Mouse (Mus musculus): Measurements from ENCODE around the gene Gm49345.
"Not testable (repeated sequence)": the region's sequence is repeated elsewhere in the genome, so short reads cannot be mapped to it uniquely, and the experiment has no call there.

The Gm49345 gene

DNA sequence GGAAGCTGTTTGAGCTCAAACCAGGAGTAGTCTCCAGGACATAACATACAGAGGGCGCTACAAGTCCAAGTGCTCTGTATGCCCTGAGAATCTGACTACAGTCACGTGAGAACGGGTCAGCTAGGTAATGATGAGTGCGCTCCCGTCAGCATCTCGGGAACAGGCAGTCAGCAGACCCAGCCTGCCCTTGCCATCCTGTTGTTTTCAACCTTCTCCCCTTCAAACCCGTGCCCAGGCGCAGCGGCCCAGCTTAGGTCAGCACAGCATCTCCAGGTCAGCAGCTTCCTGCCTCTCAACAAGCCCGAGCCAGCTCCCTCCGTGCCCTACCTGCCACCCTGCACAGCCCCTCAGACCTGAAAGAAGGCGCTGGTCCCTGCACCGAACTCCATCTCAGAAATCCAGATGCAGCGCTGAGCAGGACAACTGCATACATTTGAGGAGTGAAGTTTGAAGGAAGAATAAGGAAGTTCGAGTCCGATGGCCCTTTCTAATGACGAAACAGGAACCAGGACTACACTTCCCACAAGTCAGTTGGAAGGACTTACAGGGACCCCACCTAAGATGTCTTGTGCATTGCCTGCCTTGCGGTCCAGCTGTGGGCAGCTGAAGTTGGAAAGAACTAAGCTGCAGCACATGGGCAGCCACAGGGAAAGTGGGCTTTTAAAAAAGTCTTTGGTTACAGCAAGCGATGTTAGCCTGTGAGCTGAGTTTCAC is at the start of gene Gm49345, which contains the start of gene Zfp729a:
TSS of gene Gm49345 (minus strand) at position 476 of the 714 bp plus-strand sequence.
TSS of gene Zfp729a (minus strand) at position 498 of the 714 bp plus-strand sequence.
- peak; percentile 73 for DNase-seq

DNA sequence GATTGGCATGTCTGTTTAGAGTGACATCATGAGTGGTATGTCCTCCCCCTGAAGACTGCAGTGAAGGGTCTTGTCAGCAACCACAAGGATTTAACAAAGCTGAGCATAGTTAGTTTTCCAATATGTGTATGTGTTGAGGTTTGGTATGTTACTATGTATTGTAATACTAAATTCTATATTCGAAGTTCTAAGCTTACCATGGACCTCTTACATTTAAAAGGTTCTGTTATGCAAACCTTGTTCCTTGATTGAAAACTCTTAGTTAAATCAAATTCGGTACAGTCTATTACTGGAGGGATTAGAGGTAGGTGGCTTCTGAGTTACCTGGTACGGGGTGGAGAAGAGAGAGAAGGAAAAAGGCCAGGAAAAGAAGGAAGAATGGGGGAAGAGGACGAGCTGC is 49.4 kb upstream of the Gm49345 start, which contains the start of gene Zfp738:
TSS of gene Zfp738 (minus strand) at position 101 of the 400 bp plus-strand sequence.
- DNase-seq, result no peak

DNA sequence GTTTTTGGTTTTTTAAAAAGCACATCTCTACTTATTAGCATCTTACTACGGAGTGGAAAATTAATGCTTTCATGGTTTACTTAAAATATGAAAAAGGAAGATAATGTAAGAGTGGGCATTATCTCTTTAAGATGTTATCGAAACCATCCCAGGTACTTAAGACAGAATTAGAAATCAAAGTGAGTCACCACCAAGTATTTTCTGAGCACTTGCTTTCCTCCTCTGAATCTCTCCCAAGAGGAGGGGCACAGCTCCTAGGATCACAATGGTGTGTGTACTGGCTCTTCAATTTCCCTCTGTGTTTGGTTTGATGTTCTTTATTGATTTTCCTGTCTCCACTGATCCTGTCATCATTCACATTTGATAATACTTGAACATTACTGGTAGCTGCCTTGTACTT is 46.3 kb upstream of the Gm49345 start:
- not testable (repeated sequence) for DNase-seq

DNA sequence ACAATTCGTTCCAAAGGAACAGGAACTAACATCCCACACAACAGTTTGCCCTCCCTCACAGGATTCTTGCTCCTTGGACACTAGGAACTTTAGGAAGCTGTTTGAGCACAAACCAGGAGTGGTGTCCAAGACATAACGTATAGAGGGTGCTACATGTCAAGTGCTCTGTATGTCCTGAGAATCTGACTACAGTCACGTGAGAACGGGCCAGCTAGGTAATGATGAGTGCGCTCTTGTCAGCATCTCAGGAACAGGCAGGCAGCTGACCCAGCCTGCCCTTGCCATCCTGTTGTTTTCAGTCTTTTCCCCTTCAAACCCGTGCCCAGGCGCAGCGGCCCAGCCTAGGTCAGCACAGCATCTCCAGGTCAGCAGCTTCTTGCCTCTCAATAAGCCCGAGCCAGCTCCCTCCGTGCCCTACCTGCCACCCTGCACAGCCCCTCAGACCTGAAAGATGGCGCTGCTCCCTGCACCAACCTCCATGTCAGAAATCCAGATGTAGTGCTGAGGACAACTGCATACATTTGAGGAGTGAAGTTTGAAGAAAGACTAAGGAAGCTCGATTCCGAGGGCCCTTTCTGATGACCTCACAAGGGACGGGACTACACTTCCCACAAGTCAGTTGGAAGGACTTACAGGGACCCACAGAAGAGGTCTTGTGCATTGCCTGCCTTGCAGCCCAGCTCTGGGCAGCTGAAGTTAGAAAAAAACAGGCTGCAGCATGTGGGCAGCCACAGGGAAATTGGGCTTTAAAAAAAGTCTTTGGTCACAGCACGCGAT is 45.6 kb upstream of the Gm49345 start:
- DNase-seq, result peak; percentile 67

DNA sequence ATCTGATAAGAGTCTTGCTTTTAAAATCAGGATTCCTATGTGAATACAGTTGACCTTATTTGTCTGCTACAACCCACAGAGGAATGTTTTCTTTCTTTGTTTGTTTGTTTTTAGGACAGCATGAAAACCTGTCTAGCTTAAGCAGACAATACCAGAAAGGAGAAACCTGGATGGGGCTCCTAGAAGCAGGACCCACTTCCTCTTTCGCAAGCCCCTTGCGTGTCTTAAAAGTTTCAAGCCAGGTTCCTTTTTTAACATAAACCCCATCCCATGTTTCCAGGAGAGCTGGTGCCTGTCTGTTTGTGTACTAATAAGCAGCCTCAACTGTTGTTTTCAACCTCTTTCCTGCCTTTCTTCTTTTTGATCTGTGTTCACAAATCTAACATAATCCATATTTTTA is 37.3 kb upstream of the Gm49345 start:
- DNase-seq, result no peak

DNA sequence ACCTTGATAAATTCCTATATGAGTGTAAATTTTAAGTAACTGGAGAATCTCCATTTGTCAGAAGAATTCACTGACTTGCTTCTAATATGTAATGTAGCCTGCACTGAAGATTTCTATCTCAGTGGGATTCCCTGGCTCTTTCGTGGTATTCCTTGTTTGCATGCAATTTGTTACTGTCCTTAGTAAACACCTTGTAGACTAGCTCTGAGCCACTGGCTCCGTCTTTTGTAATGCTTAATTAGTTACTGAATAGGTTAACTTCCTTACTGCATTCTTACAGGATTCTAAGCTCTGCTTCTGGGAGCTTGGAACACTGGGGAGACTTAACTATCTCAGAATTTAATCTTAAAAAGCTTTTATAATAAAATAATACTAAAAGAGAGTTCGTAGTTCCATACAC is 14.9 kb upstream of the Gm49345 start:
- no peak for DNase-seq

DNA sequence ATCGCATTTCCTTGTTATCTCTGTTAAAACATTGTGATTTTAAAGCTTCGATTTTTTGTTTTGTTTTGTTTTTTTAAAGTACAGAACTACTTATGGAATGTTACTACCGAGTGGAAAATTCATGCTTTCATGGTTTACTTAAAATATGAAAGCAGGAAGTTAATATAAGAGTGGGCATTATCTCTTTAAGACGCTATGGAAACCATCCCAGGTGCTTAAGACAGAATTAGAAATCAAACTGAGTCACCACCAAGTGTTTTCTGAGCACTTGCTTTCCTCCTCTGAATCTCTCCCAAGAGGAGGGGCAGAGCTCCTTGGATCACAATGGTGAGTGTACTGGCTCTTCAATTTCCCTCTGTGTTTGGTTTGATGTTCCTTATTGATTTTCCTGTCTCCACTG is 27.5 kb downstream of the Gm49345 start:
- DNase-seq, result no peak

DNA sequence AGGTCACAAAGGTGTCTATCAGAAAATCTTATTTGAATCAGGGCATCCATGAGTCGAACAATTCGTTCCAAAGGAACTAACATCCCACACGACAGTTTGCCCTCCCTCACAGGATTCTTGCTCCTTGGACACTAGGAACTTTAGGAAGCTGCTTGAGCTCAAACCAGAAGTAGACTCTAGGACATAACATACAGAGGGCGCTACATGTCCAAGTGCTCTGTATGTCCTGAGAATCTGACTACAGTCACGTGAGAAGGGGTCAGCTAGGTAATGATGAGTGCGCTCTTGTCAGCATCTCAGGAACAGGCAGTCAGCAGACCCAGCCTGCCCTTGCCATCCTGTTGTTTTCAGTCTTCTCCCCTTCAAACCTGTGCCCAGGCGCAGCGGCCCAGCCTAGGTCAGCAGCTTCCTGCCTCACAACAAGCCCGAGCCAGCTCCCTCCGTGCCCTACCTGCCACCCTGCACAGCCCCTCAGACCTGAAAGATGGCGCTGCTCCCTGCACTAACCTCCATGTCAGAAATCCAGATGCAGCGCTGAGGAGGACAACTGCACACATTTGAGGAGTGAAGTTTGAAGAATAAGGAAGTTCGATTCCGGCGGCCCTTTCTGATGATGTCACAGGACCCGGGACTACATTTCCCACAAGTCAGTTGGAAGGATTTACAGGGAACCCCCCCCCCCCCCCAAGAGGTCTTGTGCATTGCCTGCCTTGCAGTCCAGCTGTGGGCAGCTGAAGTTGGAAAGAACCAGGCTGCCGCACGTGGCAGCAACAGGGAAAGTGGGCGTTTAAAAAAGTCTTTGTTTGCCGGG is 28.3 kb downstream of the Gm49345 start, which contains the start of gene Zfp729b:
TSS of gene Zfp729b (minus strand) at position 642 of the 811 bp plus-strand sequence.
- peak; percentile 84 for DNase-seq

DNA sequence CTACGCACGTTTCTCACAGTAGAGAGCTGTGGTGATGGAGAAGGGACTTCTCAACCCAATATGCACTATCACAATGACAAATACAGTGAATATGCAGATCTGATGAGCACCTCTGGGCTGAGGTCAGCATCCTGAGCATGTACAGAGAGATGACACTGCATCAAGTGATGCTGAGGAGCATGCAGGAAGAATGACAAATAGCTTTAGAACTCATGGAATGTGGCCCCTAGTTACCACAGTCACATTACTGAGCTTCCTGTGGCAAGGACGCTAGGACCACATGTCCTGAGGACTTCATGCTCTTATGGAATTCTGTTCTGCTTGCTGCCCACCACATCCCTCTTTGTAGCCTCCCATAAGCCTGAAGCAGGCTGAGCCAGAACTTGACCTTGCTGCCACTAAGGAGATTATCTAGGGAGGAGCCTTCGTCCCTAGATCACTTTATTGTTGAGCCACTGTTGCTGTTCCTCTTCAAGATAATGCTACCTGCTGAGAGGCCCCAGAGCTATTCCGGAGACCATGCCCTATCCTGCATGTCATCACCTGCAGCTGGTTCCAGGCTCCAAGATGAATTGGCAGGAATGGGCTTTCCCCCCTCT is 64.9 kb downstream of the Gm49345 start:
- no peak for DNase-seq

DNA sequence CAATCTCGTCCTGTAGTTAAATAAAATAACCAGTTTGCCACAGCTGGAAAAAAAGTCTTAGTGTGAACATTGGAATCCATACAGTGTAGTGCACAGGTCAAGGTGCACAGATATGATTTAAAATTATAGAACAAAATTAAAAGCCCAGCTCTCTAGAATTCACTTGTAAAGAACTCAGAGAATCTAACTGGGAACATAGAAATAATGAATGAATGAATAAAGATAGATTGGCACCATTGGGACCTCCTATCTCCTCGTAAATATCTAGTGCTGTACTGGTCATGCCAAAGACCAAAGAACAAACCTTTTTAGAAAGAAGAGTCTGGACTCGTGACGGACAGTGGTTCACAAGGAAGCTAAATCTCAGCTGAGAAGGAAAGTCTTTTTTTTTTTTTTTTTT is 83.8 kb downstream of the Gm49345 start, which contains the start of gene Zfp748:
TSS of gene Zfp748 (minus strand) at position 101 of the 400 bp plus-strand sequence.
- DNase-seq, result no peak

DNA sequence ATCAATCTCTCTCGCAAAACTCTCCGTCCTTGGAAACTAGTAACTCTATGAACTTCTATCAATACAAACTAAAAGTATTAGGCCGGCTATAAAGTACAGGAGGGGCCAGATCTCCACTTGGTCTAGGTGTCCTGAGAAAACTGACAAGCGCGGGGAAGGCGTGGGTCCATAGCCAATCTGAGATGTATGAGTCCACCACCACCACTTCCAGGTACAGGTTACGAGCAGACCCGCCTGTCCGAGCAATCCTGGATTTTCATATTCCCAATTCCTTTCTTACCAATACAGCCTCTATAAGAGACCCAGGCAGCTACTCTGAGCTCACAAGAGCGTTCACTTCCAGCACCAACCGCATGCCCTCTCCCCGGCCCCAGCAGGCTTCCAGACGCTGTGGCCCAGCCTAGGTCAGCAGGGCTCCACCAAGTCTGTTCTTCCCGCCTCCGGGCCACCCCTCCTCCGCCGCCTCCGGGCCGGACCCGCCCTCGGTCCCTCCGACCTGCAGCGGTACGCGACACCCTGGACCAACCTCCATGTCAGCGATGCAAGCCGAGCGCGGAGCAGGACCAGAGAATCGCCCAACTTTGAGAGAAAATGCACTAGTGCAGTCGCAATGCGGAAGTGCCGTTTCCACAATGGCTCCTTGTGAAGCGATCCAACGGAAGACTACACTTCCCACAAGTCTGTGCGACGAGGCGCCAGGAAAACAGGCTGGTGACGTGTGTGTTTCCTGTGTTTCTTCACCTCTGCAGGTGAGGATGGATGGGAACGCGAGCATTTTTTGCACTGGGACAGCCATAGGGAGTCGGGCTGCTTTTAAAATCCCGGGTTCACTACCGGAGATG is 84.8 kb downstream of the Gm49345 start:
- DNase-seq, result peak; percentile 84

DNA sequence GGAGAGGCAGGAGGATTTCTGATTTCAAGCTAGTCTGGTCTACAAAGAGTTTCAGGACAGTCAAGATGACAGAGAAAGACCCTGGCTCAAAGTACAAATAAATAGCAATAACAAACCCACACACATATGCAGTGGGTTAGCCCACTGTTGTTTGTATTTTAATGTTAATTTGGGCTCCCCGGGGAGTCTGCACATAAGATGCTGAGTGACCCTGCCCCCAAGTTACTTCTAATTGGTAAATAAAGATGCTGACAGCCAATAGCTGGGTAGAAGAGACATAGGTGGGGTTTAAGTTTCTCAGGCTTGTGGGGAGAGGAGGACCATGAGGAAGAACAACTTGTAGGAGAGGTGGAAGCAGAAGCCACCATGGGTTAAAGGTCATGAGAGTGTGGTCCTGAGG is 91.6 kb downstream of the Gm49345 start:
- no peak for DNase-seq

All from liver (tissue).